Mouse (Mus musculus) midbrain, embryonic 14.5 days (tissue): ENCODE data around the gene Cav1. TPM values are rescaled to one million over a fixed set of nuclear protein-coding genes. Genes with fewer than 3 reads are reported as not detected.

ENCODE experiments used
- ATAC-seq: fragments of 200-750 bp; cut with Nextera tagmentation; 2 replicates; pipeline ENCODE4 v1.8.0; 2017; ENCODE audit warnings: moderate number of reproducible peaks, moderate library complexity; ENCODE audit not compliant: low FRiP score, low TSS enrichment
- DNase-seq: peaks from one replicate; pipeline ENCODE4 v3.0.0-alpha.2; 2015
- H3K27ac ChIP-seq: fragments of 300-500 bp; sonication (generic); replicated peaks from 2 replicates; pipeline ENCODE4 v1.5.1; 2014; ENCODE audit warnings: mild to moderate bottlenecking, low read depth, low read length, moderate library complexity
- H3K27me3 ChIP-seq: fragments of 300-500 bp; sonication (generic); 2 replicates; pipeline ENCODE4 v1.6.1; 2014; ENCODE audit warnings: low read length, control low read depth, mixed read lengths; ENCODE audit not compliant: control insufficient read depth, insufficient read depth
- H3K36me3 ChIP-seq: fragments of 300-500 bp; sonication (generic); 2 replicates; pipeline ENCODE4 v1.6.1; 2014; ENCODE audit warnings: low read length, control low read depth; ENCODE audit not compliant: control insufficient read depth, insufficient read depth
- H3K4me1 ChIP-seq: fragments of 300-500 bp; sonication (generic); 2 replicates; pipeline ENCODE4 v1.6.1; 2014; ENCODE audit warnings: mild to moderate bottlenecking, antibody characterized with exemption, low read length, control low read depth; ENCODE audit not compliant: control insufficient read depth, insufficient read depth
- H3K4me2 ChIP-seq: fragments of 300-500 bp; sonication (generic); 2 replicates; pipeline ENCODE4 v1.6.1; 2014; ENCODE audit warnings: mild to moderate bottlenecking, low read length, moderate library complexity
- H3K4me3 ChIP-seq: fragments of 300-500 bp; sonication (generic); replicated peaks from 2 replicates; pipeline ENCODE4 v1.5.1; 2014; ENCODE audit warnings: low read depth, low read length
- H3K9ac ChIP-seq: fragments of 300-500 bp; sonication (generic); replicated peaks from 2 replicates; pipeline ENCODE4 v1.6.1; 2014; ENCODE audit warnings: mild to moderate bottlenecking, low read length, moderate library complexity
- H3K9me3 ChIP-seq: fragments of 300-500 bp; sonication (generic); 2 replicates; pipeline ENCODE4 v1.6.1; 2016; ENCODE audit warnings: low read length, control low read depth, mixed read lengths; ENCODE audit not compliant: control insufficient read depth
- WGBS: fragments of 180-500 bp; shearing (Covaris S2); extraction: QIAGEN DNeasy Blood & Tissue Kit; methylation state at CpG from one replicate; pipeline ENCODE4 v1.1.7; 2014; 5-methylcytosine and 5-hydroxymethylcytosine counted together
- polyA plus RNA-seq: library from polyadenylated mRNA; unstranded; fragments of >200 nt; fragmentation: Nextera tagmentation; extraction: Ambion mirVana; gene quantifications from 2 replicates; pipeline ENCODE4 v1.2.1, GENCODE M21; 2014

Gene Cav1
- polyA plus RNA-seq = 6.5 and 15.2 TPM in 2 replicates

DNA sequence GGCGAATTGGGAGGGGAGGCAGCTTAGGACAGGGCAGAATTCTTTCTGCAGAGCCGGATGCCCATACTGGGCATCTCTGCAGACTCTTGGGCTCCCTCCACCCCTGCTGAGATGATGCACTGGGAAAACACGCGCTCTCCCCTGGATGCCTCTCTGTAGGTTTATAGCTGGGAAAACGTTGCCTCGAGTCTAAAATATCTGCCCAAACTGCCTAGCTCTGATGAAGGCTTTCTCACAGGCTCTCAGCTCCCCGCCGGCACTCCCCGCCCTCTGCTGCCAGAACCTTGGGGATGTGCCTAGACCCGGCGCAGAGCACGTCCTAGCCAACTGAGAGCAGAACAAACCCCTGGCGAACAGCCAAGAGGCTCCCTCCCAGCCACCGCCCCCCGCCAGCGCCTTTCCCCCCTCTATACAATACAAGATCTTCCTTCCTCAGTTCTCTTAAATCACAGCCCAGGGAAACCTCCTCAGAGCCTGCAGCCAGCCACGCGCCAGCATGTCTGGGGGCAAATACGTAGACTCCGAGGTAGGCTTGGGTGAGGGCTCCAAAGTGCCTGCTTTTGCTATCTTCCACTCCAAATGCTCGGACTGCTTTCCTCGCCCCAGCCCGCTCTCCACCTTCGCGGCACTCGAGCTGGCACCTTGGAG, at the start of gene Cav1:
Gene Cav1, plus strand, starts transcription at position 382 of the 648 bp plus-strand sequence.
- WGBS = under 1% methylated on average over 26 of the region's 26 CpGs
- Histone ChIP-seq H3K9me3 (no peaks in the 10 kb centered on the region), H3K4me2 (peak within 1 kb of the TSS; percentile 87), H3K36me3 (no peaks in the 10 kb centered on the region), H3K27ac (no peak within 1 kb of the TSS), H3K4me1 (peaks cover 15% of the 10 kb centered on the region), H3K27me3 (peaks cover 21% of the 10 kb centered on the region; the same call in 1 of the 2 replicates), H3K9ac (peak within 1 kb of the TSS; percentile 47), H3K4me3 (peak within 1 kb of the TSS; percentile 43)
- peak; percentile 78 for DNase-seq
- ATAC-seq = peak; percentile 74

DNA sequence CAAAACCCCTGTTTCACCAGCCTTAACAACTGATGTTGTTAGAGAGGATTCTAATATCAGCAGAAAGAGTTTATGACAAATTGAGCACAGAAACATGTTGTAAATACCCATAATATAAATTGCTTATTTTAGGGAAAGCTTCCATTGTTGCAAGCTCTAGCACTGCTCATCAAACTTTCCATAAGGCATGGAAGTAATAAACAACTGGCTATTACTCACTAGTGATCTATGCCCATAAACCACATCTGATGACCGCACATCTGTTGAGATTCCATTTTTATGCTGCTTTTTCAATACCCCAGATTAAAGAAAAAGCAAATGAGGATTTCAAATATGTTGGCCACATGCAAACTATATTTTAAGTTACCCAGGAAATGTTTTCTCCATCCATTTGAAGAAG, 48.0 kb upstream of the Cav1 start:
- H3K27me3 ChIP-seq = no peaks in the 10 kb centered on the region

DNA sequence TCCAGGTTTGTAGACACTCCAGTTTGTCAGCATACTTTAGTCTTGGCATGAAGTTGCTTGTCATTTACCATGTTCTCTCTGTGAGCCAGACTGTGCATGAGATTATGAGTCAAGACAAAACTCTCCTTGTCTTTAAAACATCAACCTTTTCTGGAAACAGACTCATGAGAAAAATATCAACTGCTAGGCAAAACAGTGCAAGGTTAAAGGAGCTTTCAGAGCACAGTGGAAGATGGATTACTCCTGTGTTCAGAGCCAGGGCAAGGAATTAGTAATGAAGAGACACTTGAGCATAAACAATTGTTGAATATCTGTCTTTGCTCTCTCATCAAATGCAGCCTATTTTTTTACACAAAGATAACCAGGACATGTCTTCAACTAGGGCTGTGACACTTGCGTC, 47.2 kb upstream of the Cav1 start:
- H3K27me3 ChIP-seq = no peaks in the 10 kb centered on the region
- H3K9me3 ChIP-seq = no peaks in the 10 kb centered on the region
- no peaks in the 10 kb centered on the region for H3K36me3 ChIP-seq
- H3K4me1 ChIP-seq = no peaks in the 10 kb centered on the region
- 83% methylated on average over 1 of the region's 1 CpGs for WGBS
- no peak overlapping the region for H3K9ac ChIP-seq
- no peak overlapping the region for H3K4me3 ChIP-seq
- no peak overlapping the region for H3K4me2 ChIP-seq
- H3K27ac ChIP-seq = no peak overlapping the region
- ATAC-seq (no peak), DNase-seq (no peak)

More for the DNA sequence above, 48.0 kb upstream of the Cav1 start:
- Histone ChIP-seq H3K36me3 (no peaks in the 10 kb centered on the region), H3K4me2 (no peak overlapping the region), H3K4me3 (no peak overlapping the region), H3K27ac (no peak overlapping the region), H3K9ac (no peak overlapping the region), H3K9me3 (no peaks in the 10 kb centered on the region), H3K4me1 (no peaks in the 10 kb centered on the region)
- 95% methylated on average over 1 of the region's 1 CpGs for WGBS
- ATAC-seq (no peak), DNase-seq (no peak)

DNA sequence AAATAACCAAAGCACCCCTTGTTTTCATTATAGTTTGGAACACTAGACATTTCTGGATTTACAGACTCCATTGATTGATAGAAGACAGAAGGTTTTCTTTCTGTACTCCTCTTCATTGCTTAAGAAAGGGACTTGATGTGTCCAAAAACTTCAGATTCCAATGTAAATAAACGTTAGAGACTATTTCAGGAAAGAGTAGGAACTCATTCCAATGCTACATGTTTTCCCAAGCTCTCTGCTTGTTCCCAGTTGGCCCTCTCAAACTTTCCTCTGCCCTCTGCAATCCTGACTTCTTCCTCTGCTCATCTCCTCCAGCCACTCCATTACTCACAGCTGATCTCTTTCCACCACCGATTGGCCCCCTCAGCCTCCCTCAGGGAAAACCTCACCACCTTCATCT, 43.3 kb upstream of the Cav1 start:
- Histone ChIP-seq H3K36me3 (no peaks in the 10 kb centered on the region), H3K4me2 (no peak overlapping the region), H3K4me3 (no peak overlapping the region), H3K27me3 (no peaks in the 10 kb centered on the region), H3K4me1 (no peaks in the 10 kb centered on the region), H3K27ac (no peak overlapping the region), H3K9me3 (no peaks in the 10 kb centered on the region), H3K9ac (no peak overlapping the region)
- ATAC-seq (no peak), DNase-seq (no peak)
- 57% methylated on average over 2 of the region's 2 CpGs for WGBS

DNA sequence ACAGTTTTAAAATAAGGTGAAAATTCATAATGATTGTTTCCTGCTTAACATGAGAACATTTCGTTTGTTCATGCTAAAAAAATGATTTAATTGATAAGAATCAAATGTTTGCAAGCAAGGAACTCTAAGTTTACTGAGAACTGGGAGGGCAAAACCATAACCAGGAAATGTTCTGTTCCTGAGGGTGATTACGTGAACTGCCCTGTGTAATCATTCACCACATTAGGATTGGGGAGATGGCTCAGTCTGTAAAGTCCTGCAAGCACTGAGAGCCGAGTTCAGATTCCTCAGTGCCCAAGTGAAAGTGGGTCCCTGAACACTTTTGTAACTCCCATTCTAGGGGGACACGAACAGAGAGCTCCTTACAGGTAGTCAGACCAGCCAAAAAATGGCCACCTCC, 41.1 kb upstream of the Cav1 start:
- ATAC-seq = no peak
- Histone ChIP-seq H3K4me2 (no peak overlapping the region), H3K27me3 (no peaks in the 10 kb centered on the region), H3K9ac (no peak overlapping the region), H3K36me3 (no peaks in the 10 kb centered on the region), H3K27ac (no peak overlapping the region), H3K9me3 (no peaks in the 10 kb centered on the region), H3K4me3 (no peak overlapping the region), H3K4me1 (no peaks in the 10 kb centered on the region)
- DNase-seq = no peak
- 79% methylated on average over 4 of the region's 4 CpGs for WGBS

DNA sequence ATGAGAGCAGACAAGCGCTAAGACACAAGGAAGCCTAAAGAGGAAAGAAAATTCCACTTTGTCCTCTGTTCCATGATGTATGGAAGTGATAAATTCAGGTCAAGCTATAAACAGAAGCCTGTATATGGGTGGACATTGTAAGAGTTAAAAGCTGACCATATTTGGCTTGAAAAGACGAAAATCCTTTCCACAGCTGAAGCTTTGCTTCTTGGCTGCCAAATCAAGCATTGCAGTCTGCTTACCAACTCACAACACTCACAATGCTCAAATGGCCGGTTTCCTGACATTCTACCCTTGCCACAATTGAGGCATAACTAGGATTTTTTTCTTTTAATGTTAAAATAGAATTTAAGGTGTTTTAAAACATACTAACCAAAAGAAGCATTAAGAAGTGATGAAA, 39.7 kb upstream of the Cav1 start:
- H3K9me3 ChIP-seq = no peaks in the 10 kb centered on the region
- WGBS = 77% methylated on average over 3 of the region's 3 CpGs
- H3K4me1 ChIP-seq = no peaks in the 10 kb centered on the region
- no peaks in the 10 kb centered on the region for H3K36me3 ChIP-seq
- no peak overlapping the region for H3K27ac ChIP-seq
- DNase-seq (no peak), ATAC-seq (no peak)
- no peak overlapping the region for H3K4me3 ChIP-seq
- H3K4me2 ChIP-seq = no peak overlapping the region
- H3K9ac ChIP-seq = no peak overlapping the region
- no peaks in the 10 kb centered on the region for H3K27me3 ChIP-seq

DNA sequence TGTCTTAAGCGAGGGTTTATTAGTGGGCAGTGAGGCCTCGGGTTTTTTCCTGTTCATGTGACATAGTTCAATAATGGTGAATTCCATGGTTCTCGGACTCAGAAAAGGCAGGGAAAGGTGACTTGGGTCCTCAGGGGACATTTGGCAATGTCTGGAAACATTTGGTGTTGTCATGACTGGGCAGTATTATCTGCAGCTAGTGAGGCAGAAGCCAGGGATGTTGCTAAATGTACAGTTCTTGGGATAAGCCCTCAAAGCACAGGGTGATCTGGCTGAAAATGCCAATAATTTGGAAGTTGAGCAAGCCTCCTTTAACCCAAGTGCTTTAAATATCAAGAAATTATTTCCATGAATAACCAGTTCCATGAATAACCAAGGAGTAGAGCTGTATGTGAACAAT, 27.8 kb upstream of the Cav1 start:
- Histone ChIP-seq H3K4me1 (peaks cover 8% of the 10 kb centered on the region; the same call in 1 of the 2 replicates), H3K36me3 (no peaks in the 10 kb centered on the region), H3K27me3 (no peaks in the 10 kb centered on the region), H3K4me2 (no peak overlapping the region), H3K9me3 (no peaks in the 10 kb centered on the region), H3K27ac (no peak overlapping the region), H3K4me3 (no peak overlapping the region), H3K9ac (no peak overlapping the region)
- ATAC-seq = no peak
- 93% methylated on average over 3 of the region's 3 CpGs for WGBS
- DNase-seq = no peak

DNA sequence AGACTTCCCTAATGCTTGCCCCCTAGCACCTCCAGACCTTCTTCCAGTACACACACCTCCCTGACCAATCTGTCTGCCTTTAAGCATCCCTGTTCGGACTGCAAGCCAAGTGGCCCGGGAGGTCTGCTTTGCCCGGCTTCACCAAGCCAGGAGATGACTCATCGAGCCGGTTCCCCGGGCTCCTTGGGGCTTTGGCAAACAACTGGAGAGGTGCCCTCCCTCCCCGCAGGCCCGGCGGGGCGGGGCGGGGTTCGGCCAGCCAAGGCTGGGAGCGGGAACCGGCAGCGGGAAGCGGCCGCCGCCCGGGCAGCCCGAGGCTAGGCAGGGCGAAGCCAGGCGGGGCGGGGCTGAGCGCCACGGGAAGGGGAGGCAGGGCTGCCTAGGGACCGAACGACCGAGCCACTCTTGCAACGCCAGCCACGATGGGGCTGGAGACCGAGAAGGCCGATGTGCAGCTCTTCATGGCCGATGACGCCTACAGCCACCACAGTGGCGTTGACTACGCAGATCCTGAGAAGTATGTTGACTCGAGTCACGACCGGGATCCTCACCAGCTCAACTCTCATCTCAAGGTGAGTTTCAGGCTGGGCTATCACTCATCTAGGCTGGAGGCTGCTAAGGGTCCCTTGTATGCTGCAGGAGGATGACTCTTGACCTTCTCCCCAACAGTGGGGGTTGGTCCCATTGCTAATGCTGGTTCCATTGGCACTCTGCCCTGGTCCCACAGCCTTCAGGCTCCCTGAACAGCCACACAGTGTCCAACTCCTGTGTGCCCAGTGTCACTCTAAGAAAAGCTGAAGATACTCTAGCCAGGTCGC, 25.0 kb upstream of the Cav1 start, which contains the start of gene Cav2:
Gene Cav2, plus strand, starts transcription at position 247 of the 818 bp plus-strand sequence.
- no peaks in the 10 kb centered on the region for H3K27me3 ChIP-seq
- peaks cover 8% of the 10 kb centered on the region; the same call in 1 of the 2 replicates for H3K4me1 ChIP-seq
- H3K27ac ChIP-seq = no peak within 1 kb of the TSS
- peak; percentile 75 for DNase-seq
- peak; percentile 87 for ATAC-seq
- no peaks in the 10 kb centered on the region for H3K36me3 ChIP-seq
- WGBS = 2% methylated on average over 36 of the region's 40 CpGs
- H3K9ac ChIP-seq = peak within 1 kb of the TSS; percentile 71
- H3K4me2 ChIP-seq = peak within 1 kb of the TSS; percentile 93
- H3K4me3 ChIP-seq = peak within 1 kb of the TSS; percentile 55
- no peaks in the 10 kb centered on the region for H3K9me3 ChIP-seq
